Mouse (Mus musculus) midbrain, embryonic 15.5 days (tissue): ENCODE data around the gene Dusp27. TPM values are rescaled to one million over a fixed set of nuclear protein-coding genes. Genes with fewer than 3 reads are reported as not detected.

Experiments used
- ATAC-seq: fragments of 200-750 bp; cut with Nextera tagmentation; replicated peaks from 2 replicates; pipeline ENCODE4 v1.8.0; 2017; ENCODE audit warnings: moderate TSS enrichment
- H3K27ac ChIP-seq: fragments of 300-500 bp; sonication (generic); 2 replicates; pipeline ENCODE4 v1.5.1; 2015; ENCODE audit warnings: mild to moderate bottlenecking, inconsistent platforms
- H3K27me3 ChIP-seq: fragments of 300-500 bp; sonication (generic); replicated peaks from 2 replicates; pipeline ENCODE4 v1.6.1; 2015; ENCODE audit warnings: inconsistent platforms
- H3K36me3 ChIP-seq: fragments of 300-500 bp; sonication (generic); replicated peaks from 2 replicates; pipeline ENCODE4 v1.6.1; 2015; ENCODE audit warnings: inconsistent platforms
- H3K4me1 ChIP-seq: fragments of 300-500 bp; sonication (generic); 2 replicates; pipeline ENCODE4 v1.6.1; 2015; ENCODE audit warnings: inconsistent platforms
- H3K4me2 ChIP-seq: fragments of 300-500 bp; sonication (generic); 2 replicates; pipeline ENCODE4 v1.6.1; 2015; ENCODE audit warnings: inconsistent platforms, mild to moderate bottlenecking, moderate library complexity
- H3K4me3 ChIP-seq: fragments of 300-500 bp; sonication (generic); 2 replicates; pipeline ENCODE4 v1.5.1; 2015; ENCODE audit warnings: mild to moderate bottlenecking, inconsistent platforms
- H3K9ac ChIP-seq: fragments of 300-500 bp; sonication (generic); 2 replicates; pipeline ENCODE4 v1.6.1; 2015; ENCODE audit warnings: mild to moderate bottlenecking, inconsistent platforms
- H3K9me3 ChIP-seq: fragments of 300-500 bp; sonication (generic); 2 replicates; pipeline ENCODE4 v1.6.1; 2016; ENCODE audit warnings: inconsistent platforms
- WGBS: fragments of 180-500 bp; shearing (Covaris S2); methylation state at CpG from one replicate; pipeline ENCODE4 v1.1.7; 2015; ENCODE audit warnings: mixed read lengths; 5-methylcytosine and 5-hydroxymethylcytosine counted together
- polyA plus RNA-seq: library from polyadenylated mRNA; unstranded; fragments of >200 nt; fragmentation: Nextera tagmentation; extraction: Ambion mirVana; gene quantifications from 2 replicates; pipeline ENCODE4 v1.2.1, GENCODE M21; 2015

The Dusp27 gene
- polyA plus RNA-seq, 1 experiment from 2014 or later = 1.7 TPM

DNA sequence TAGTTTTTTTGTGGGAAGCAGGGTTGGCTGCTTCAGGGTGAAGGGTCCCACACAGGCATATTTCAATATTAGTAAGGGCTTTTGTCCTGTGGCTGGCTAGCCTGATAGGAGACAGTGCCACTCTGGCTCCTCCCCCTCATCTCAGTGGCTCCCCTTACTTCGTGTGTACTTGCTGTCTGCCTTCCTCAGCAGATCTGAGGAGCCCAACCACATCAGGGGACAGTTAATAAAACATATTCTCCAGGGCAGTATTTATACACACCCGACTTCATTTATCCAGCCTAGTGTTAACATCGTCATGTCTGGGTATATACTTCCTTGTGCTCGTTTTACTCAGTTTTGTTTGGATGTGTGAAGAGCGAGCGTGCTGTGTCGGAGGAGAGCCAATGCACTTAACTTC lies 5.6 kb downstream of the Dusp27 start:
- WGBS = 81% methylated on average over 7 of the region's 7 CpGs

DNA sequence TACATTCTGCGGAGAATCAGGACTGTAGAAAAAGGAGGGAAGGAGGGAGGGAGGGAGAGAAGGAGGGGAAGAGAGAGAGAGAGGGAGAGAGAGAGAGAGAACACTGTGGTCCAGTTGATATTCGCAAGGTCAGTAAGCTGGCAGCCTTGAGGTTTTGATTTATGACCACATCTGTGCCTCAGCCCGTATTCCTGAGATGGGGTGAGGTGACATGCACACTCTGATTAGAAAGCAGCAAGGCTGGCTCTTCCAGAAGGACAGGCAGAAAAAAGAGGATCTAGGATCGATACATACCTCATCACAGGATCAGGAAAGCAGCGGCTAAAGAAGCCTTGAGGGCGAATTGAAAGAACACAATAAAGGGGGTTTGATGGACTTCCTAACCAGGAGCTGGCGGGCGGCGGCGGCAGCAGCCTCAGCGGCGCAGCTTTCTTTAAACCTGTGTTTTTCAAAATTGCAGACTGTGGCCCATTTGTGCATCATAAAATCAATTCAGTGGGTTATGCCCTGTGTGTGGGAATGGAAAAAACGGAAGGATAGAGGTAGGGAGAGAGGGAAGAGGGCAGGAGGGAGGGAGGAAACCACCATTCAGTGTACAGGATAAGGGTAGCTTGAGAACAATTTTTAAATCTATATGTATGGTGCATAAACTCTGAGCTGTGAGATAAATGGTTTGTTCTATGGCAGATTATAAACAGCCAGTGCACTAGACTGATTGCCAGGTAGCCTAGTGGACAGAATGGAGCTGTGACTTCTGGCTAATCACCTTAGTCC lies 9.7 kb downstream of the Dusp27 start:
- Histone ChIP-seq H3K4me2 (peak overlapping the region; percentile 2; the same call in 1 of the 2 replicates), H3K27ac (peak overlapping the region; percentile 2; the same call in 1 of the 2 replicates), H3K36me3 (no peaks in the 10 kb centered on the region), H3K4me3 (no peak overlapping the region), H3K9me3 (no peaks in the 10 kb centered on the region), H3K9ac (no peak overlapping the region), H3K4me1 (no peaks in the 10 kb centered on the region), H3K27me3 (no peaks in the 10 kb centered on the region)
- peak; percentile 70 for ATAC-seq
- WGBS = 49% methylated on average over 13 of the region's 13 CpGs

More for the DNA sequence above, 5.6 kb downstream of the Dusp27 start:
- Histone ChIP-seq H3K4me2 (no peak overlapping the region), H3K9ac (no peak overlapping the region), H3K4me3 (no peak overlapping the region), H3K9me3 (no peaks in the 10 kb centered on the region), H3K4me1 (no peaks in the 10 kb centered on the region), H3K27ac (no peak overlapping the region), H3K27me3 (no peaks in the 10 kb centered on the region), H3K36me3 (no peaks in the 10 kb centered on the region)
- ATAC-seq = no peak

DNA sequence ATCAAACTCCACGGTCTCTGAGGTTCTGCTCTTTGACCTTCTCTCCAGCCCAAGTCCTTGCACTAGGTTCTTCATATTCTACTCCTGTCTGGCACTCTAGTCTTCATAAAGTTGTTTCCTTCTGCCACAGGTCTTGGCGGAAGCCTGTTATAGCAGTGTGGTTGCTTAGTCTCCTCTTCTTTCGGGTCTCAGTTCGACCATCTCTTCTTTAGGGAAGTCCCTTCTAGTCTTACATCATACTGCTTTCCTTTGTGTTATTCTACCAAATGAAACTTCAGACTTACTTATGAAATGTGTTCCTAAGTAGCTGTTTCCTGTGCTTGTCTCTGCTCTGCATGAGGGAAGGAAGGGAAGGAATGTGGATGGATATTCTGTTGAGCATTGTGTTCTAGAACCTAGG lies 12.0 kb downstream of the Dusp27 start:
- no peak overlapping the region for H3K4me2 ChIP-seq
- no peak overlapping the region for H3K9ac ChIP-seq
- H3K36me3 ChIP-seq = no peaks in the 10 kb centered on the region
- no peak for ATAC-seq
- no peaks in the 10 kb centered on the region for H3K4me1 ChIP-seq
- H3K9me3 ChIP-seq = no peaks in the 10 kb centered on the region
- no peak overlapping the region for H3K27ac ChIP-seq
- 96% methylated on average over 4 of the region's 4 CpGs for WGBS
- H3K27me3 ChIP-seq = no peaks in the 10 kb centered on the region
- no peak overlapping the region for H3K4me3 ChIP-seq

DNA sequence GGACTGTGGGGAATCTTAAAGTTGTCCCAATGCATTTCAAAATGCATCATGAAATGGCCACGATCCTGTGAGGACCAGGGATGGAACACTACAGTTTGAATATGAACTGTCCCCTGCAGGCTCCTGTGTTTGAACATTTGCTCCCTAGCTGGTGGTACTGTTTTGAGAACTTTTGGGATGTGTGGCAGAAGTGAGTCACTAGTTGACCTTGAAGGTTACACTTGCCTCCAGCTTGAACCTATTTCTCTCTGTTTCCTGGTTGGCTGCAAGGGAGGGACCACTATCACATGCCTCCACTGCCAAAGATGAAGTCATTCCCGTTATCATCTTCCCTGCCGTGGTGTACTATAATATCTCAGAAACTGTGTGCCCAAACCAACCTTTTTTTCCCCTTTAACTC lies 12.7 kb downstream of the Dusp27 start:
- no peak for ATAC-seq
- H3K36me3 ChIP-seq = no peaks in the 10 kb centered on the region
- no peak overlapping the region for H3K9ac ChIP-seq
- H3K4me2 ChIP-seq = no peak overlapping the region
- no peak overlapping the region for H3K27ac ChIP-seq
- H3K4me3 ChIP-seq = no peak overlapping the region
- no peaks in the 10 kb centered on the region for H3K4me1 ChIP-seq
- H3K27me3 ChIP-seq = no peaks in the 10 kb centered on the region
- no peaks in the 10 kb centered on the region for H3K9me3 ChIP-seq
- WGBS = 88% methylated on average over 3 of the region's 3 CpGs

DNA sequence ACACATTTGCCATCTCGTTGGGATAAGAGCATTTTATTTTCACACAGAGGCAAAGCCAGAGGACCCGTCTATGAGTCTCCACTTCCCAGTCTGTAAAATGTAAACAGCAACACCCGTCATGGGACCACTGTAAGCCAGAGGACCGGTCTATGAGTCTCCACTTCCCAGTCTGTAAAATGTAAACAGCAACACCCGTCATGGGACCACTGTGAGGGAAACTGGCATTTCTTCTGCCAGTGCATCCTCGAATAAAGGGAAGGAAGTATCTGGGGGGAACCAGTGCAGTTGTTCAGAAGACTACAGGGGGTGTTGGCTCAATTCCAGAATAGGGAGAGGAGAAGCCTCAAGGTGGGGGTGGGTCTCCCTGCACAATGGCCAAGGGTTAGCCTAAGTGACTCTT lies 22.3 kb downstream of the Dusp27 start:
- no peaks in the 10 kb centered on the region for H3K27me3 ChIP-seq
- no peak overlapping the region for H3K4me2 ChIP-seq
- ATAC-seq = no peak
- no peak overlapping the region for H3K9ac ChIP-seq
- no peak overlapping the region for H3K27ac ChIP-seq
- no peaks in the 10 kb centered on the region for H3K36me3 ChIP-seq
- no peaks in the 10 kb centered on the region for H3K9me3 ChIP-seq
- peaks cover 5% of the 10 kb centered on the region; the same call in 1 of the 2 replicates for H3K4me1 ChIP-seq
- no peak overlapping the region for H3K4me3 ChIP-seq
- 85% methylated on average over 6 of the region's 6 CpGs for WGBS

DNA sequence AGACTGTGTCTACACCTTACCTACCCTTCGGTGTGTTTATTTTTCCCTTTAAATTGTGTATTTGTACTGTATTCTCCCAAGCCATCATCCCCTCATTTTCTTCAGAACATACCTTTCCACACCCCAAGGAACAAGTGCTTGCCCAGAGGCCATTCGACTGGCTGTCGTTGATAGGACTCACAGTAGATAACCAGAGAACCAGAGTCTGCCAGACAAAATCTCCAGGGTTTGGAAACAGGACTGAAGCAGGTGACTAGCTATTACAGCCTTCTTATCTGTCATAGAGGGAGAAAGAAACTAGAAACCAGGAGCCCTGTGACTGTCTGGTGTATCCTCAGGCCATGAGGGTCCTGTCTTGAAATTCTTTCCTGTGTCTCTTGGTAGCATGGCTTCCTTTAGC lies 22.9 kb downstream of the Dusp27 start:
- no peak overlapping the region for H3K4me3 ChIP-seq
- H3K9me3 ChIP-seq = no peaks in the 10 kb centered on the region
- no peak for ATAC-seq
- H3K9ac ChIP-seq = no peak overlapping the region
- H3K4me1 ChIP-seq = peaks cover 5% of the 10 kb centered on the region; the same call in 1 of the 2 replicates
- H3K4me2 ChIP-seq = no peak overlapping the region
- H3K27me3 ChIP-seq = no peaks in the 10 kb centered on the region
- WGBS = 89% methylated on average over 3 of the region's 3 CpGs
- H3K36me3 ChIP-seq = no peaks in the 10 kb centered on the region
- no peak overlapping the region for H3K27ac ChIP-seq

DNA sequence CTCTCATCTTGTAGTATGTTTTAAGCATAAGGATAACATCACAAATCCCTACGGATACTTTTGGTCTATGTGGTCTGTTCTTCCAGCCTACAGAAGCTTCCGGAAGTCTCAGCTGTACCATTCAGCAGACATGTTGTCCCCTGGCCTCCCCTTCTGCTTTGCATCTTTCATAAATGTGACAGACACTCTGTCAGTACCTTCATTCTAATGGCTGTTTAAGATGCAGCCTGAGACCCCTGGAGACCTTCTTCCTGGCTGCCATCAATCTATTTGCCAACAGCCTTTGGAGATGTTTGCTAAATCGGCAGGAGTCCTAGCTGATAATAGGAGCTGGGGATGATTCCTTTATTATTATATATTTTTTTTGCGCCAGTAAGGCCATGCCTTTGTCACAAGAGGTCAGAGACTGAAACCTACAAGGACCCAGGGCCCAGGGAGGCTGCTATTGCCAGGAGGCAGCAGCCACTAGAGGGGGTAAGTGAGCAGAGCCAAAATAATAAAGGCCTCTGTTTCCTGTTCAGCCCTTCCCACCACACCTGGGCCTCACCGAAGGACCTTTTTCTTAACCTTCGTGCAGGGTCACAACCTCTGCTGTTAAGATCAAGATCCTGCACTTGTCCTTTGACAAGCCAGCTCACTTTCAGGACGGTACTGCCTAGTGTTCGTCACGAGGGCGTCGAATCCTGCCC lies 24.7 kb downstream of the Dusp27 start:
- 60% methylated on average over 11 of the region's 11 CpGs for WGBS
- Histone ChIP-seq H3K4me2 (no peak overlapping the region), H3K4me1 (peaks cover 5% of the 10 kb centered on the region; the same call in 1 of the 2 replicates), H3K27me3 (no peaks in the 10 kb centered on the region), H3K27ac (no peak overlapping the region), H3K9ac (no peak overlapping the region), H3K4me3 (no peak overlapping the region), H3K36me3 (no peaks in the 10 kb centered on the region), H3K9me3 (no peaks in the 10 kb centered on the region)
- ATAC-seq = no peak

DNA sequence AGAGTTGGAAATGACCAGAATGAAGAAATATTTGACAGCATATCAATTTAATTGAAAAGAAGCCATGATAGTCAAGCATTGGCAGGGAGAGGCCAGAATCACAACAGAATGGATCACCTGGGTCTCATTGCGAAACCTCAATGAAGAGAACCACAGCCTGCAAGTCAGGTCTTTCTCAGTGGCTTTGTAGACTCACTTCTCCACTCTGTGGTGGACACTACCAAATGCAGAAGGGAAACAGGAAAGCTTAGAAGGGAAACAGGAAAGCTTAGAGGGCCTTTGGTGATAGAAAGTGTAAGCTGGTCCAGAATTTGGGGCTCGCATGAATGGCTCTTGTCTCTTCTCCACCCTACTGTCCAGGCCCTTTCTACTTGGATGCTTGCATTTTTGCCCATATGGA lies 29.6 kb downstream of the Dusp27 start:
- Histone ChIP-seq H3K4me1 (peaks cover 2% of the 10 kb centered on the region; the same call in 1 of the 2 replicates), H3K4me3 (no peak overlapping the region), H3K27ac (no peak overlapping the region), H3K4me2 (no peak overlapping the region), H3K27me3 (no peaks in the 10 kb centered on the region), H3K9ac (no peak overlapping the region), H3K9me3 (no peaks in the 10 kb centered on the region), H3K36me3 (no peaks in the 10 kb centered on the region)
- no peak for ATAC-seq
- WGBS = 97% methylated on average over 2 of the region's 2 CpGs

DNA sequence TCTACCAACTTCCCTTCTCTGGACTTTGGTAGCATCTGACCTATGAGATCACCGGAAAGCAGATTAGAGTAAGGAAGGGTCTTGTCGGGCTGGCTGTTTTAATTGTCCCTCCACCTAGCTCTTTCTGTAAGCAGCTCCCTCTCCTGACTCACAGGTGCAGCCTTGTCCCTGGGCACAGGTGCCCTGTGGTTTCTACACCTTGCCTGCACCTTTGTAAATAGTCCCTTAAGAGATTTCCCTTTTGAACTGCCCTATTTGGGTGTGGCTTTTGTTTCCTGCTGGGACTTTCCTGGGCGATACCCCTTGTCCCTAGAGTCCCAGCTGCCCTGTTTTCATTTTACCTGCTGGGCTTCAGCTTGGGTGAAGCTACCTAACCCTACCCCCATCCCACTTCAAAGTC lies 33.3 kb downstream of the Dusp27 start:
- WGBS = 87% methylated on average over 3 of the region's 3 CpGs
- ATAC-seq = no peak
- Histone ChIP-seq H3K36me3 (no peaks in the 10 kb centered on the region), H3K4me2 (no peak overlapping the region), H3K9me3 (no peaks in the 10 kb centered on the region), H3K4me1 (no peaks in the 10 kb centered on the region), H3K27ac (no peak overlapping the region), H3K9ac (no peak overlapping the region), H3K27me3 (no peaks in the 10 kb centered on the region), H3K4me3 (no peak overlapping the region)

DNA sequence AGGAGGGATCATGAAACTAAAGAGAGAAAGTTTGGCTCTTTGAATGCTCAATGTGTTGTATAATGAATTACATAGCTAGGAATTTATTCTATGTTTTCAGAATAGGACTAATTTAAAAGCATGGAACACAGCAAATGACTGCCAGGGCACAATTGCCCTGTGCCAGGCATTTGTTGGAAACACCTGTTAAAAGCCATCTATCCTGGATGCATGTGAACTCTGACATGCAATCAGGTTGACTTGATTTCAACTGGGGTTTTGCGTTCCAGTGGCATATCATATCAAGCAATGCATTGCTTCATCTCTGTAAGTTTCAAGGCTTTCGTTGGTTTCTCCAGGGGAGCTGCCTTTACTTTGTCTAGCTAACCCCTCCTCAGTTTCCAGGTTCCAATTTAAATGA lies 37.4 kb downstream of the Dusp27 start:
- 95% methylated on average over 2 of the region's 2 CpGs for WGBS
- Histone ChIP-seq H3K27me3 (no peaks in the 10 kb centered on the region), H3K36me3 (no peaks in the 10 kb centered on the region), H3K4me2 (no peak overlapping the region), H3K4me1 (peaks cover 11% of the 10 kb centered on the region), H3K4me3 (no peak overlapping the region), H3K27ac (no peak overlapping the region), H3K9me3 (no peaks in the 10 kb centered on the region), H3K9ac (no peak overlapping the region)
- no peak for ATAC-seq

DNA sequence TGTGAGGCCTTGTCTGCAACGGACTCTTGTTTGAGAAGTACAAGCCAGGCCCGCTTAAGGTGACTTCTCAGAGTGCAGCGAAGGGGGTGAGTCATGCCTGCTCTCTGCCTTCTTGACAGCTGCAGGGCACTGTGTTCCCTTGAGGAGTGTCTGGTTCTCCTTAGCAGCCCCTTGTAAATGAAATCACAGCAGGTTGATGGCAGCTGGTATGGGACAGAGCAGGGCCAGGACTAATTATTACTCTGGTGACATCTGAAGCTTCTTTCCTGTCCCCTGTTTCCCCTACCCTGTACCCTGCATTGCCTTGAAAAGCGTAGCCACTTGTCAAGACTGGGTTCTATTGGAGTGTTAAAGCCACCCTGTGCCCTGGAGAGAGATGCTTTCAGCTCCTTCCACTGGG lies 38.0 kb downstream of the Dusp27 start:
- Histone ChIP-seq H3K4me1 (peaks cover 11% of the 10 kb centered on the region), H3K9ac (no peak overlapping the region), H3K4me3 (no peak overlapping the region), H3K36me3 (no peaks in the 10 kb centered on the region), H3K27me3 (no peaks in the 10 kb centered on the region), H3K9me3 (no peaks in the 10 kb centered on the region), H3K4me2 (no peak overlapping the region), H3K27ac (no peak overlapping the region)
- WGBS = 58% methylated on average over 4 of the region's 4 CpGs
- 0 out of 2 replicates have a peak, but pooled peaks have one; percentile 56 for ATAC-seq

DNA sequence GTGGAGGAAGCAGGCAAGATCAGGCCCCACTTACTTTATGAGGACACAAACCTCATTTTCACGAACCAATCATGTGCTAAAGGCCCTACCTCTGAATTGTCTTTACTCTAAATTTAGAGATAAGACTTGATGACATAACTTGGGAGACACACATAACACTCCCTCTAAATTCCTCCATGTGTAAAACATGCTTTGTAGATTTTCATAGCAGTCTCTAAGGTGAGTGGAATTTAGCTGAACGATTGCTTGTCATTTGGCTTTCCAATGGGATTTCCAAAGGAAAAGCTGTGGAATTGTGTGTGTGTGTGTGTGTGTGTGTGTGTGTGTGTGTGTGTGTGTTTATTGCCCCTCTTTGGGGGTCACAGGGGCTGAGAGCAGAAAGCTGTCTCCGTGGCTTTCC lies 38.4 kb downstream of the Dusp27 start:
- no peaks in the 10 kb centered on the region for H3K27me3 ChIP-seq
- H3K9me3 ChIP-seq = no peaks in the 10 kb centered on the region
- no peaks in the 10 kb centered on the region for H3K36me3 ChIP-seq
- H3K27ac ChIP-seq = no peak overlapping the region
- H3K4me1 ChIP-seq = peaks cover 11% of the 10 kb centered on the region
- H3K4me2 ChIP-seq = no peak overlapping the region
- no peak overlapping the region for H3K4me3 ChIP-seq
- H3K9ac ChIP-seq = no peak overlapping the region
- no peak for ATAC-seq
- WGBS = 69% methylated on average over 3 of the region's 3 CpGs
